Mouse (Mus musculus): ENCODE results near the gene Nudt2.

The Nudt2 gene

GRCm38 (mm10) chr4:41494378-41494777 is 29.4 kb downstream of the Nudt2 start:
- no peak for DNase-seq (ENCODE audit: low spot score in 2 of 2)

DNA sequence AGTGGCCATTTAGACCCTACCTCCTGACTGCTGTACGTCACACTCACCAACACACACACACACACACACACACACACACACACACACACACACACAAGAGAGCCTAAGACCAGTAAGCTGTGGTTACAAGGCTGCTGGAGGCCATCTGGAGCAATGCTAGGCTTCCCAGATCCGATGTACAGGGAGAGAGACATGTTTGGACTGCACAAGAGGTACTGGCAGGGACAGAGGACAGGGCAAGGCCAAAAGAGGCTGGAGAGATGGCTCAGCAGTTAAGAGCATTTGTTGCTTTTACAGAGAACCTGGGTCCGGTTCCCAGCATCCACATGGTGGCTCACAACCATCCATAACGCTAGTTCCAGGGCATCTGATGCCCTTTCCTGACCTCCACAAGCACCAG is 30.1 kb downstream of the Nudt2 start:
- DNase-seq (ENCODE audit: low spot score in 2 of 2): no peak

DNA sequence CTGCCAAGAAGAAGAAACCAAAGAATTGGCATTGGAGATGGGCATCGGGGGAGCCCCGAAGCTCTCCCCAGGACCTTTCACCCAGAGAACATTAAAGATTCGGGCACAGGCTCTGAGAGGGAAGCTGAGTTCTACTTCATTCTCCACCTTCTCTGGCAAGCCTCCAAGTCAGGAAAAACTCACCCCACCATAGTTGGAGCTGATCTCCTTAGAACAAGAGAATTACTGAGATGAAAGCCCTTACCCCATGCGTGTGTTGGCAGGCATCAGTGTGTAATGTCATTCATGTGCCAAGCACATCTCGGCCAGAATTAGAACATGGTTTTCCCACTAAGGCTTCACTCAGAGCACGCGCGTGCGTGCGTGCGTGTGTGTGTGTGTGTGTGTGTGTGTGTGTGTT is 30.9 kb downstream of the Nudt2 start:
- DNase-seq (ENCODE audit: low spot score in 2 of 2): no peak

DNA sequence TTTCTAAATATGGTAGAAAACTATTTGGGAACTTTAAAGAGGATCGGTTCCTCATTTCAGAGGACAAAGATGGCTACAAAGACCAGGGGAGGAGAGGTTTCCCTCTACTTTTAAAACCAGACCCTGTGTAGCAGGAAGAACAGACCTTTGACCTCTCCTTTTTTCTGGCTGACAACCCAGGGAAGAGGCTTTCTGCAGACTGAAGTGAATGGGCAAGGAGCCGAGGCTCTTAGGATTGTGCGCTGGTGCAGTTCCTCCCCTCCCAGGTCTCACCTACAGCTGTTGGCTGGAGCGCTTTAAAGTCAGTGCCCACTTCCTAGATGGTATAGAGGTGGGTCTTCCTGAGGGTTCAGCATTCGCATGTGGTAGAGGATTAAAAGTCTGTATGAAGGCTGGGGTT is 32.1 kb downstream of the Nudt2 start:
- no peak for DNase-seq (ENCODE audit: low spot score in 2 of 2)

GRCm38 (mm10) chr4:41497579-41497978 is 32.6 kb downstream of the Nudt2 start:
- peak; percentile 18 to 66 for DNase-seq (ENCODE audit: low spot score in 2 of 2)

- DNase-seq (ENCODE audit: low spot score in 2 of 2): no peak
Observed at GRCm38 (mm10) chr4:41497995-41498845, 33.3 kb downstream of the Nudt2 start.

- DNase-seq (ENCODE audit: low spot score in 2 of 2): no peak
Observed at GRCm38 (mm10) chr4:41498921-41499391, 34.0 kb downstream of the Nudt2 start.

DNA sequence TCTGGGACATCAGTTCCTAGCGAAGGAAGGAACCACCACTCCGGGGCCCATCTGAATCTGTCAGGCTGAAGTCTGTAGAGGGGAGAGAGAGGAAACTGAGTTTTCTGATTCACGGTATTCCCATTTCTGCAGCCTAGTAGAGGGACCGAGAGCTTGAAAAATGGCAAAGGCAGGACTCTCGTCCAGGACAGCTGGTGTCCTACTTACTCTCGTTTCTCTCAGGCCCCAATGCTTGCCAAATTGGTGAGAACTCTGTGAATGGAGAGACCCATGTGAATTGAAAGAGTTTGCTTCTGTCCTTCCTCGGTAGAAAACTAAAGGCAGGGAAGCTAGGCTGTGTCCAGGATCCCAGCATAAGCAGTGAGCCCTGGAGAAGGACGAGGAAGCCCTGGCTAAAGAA is 34.7 kb downstream of the Nudt2 start:
- DNase-seq (ENCODE audit: low spot score in 2 of 2): no peak

DNA sequence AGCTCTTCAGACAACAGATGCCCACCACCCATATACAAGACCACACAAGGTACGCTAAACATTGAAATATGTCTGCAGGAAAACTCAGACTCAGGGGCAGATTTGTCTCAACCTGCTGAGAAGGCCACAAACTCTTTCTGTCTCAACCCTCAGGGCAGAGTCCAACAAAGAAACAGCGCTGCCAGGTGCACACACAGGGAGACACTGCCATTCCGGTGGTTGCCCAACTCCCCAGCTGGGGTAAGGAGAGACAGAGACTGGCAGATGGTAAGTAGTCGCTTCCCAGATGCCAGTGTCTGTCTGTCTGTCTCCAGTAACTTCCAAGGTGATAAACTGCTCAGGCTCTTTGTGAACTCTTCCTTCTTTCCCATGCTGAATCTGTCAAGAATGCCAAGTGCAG is 35.8 kb downstream of the Nudt2 start:
- no peak for DNase-seq (ENCODE audit: low spot score in 2 of 2)

DNA sequence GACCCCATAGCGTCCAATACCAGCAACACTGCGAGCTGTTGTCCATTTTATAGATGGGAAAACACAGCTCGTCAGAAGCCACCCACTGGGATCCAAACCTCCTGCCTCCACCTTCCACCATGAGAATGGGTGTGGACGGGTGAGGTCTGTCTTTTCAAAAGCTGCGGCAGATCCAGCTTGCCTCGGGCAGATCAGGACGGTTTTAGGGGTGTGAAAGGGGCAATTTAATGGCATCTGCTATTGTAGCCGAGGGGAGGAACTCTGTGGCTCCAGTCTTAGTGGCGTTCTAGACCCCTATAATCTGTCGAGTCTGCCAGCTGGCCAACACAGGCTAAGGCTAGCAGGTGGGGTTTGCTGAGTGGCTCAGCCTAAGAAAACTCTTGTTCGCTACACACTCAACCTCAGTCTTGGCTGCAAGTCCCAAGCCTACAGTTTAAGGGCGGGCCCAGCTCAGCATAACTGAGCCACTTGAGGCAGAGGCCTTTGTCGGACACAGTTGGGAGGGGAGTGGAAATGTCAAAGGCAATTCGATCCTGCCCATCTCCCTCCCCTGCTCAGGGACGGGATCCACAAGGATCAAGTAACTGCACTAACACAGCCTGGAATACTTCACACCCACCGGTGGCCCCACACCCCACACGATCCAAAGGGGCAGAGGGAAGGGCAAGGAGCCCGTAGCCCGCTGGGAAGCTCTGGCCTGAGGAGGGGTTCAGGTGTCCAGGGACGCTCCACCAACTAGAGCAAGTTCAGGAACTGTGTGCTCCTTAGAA is 37.4 kb downstream of the Nudt2 start:
- no peak for DNase-seq (ENCODE audit: low spot score in 2 of 2)

GRCm38 (mm10) chr4:41502986-41503412 is 38.0 kb downstream of the Nudt2 start, which contains the start of gene AI464131:
TSS of gene AI464131 (minus strand) at chr4:41503076.
- peak; percentile 58 to 59 for DNase-seq (ENCODE audit: low spot score in 2 of 2)

DNA sequence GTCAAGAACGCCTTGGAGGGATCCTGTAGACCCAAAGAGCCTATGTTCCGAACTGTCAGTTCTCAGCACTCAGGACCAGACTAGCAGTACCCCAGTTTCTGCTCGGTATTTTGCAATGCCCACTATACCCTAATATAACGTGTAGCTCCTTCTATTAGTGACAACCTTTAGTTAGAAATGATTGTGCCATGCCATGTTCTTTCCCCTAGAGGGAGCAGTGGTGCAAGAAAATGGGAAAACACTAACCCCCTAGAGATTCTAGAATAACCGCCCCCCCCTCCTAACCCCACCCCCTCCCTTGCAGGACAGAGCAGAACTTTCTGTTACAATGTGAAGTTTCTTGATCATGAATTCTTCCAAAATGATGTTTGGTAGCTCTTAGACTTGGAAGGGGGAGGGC is 39.4 kb downstream of the Nudt2 start:
- DNase-seq (ENCODE audit: low spot score in 2 of 2): no peak

DNA sequence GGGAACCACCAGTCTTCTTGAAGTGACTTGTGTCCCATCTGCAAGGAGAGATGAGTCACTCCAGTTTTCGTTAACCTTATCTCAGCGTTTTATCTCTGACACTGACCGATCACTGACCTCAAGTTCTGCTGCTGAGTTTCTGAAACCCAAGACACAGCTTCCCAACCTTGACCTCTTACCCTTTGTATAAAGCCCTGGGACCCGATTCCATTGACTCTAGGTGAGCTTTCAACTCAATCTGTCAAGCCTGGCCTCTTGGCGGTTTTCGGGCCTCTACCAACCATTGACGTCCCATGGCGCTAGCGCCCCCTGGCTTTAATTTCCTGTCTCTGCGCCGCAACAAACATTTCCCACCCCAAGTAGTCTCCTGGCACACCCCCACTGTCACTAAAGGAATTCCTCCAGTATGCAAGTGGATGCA is 40.2 kb downstream of the Nudt2 start:
- DNase-seq (ENCODE audit: low spot score in 2 of 2): no peak

GRCm38 (mm10) chr4:41506156-41506555 is 41.2 kb downstream of the Nudt2 start:
- DNase-seq (ENCODE audit: low spot score in 2 of 2): peak; percentile 20 to 33

DNA sequence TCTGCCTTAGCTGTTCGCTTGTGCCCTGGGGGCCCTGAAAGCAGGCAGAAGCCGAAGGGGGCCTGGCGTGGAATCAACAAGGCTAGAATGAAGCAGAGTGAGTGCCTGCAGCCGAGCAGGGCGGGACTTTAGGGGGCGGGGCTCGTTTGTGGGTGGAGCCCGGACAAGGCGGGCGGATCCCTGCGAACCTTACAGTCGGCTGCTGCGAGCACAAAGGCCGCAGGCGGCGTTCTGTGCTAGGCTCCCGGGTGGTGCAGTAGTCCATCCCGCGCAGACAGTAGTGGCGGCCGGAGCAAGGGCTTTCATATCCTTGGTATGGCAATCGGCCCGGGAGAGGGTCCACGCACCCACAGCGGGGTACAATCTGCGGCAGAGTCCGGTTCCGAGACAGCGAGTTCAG is 42.0 kb downstream of the Nudt2 start:
- DNase-seq (ENCODE audit: low spot score in 2 of 2): peak; percentile 37 to 61

DNA sequence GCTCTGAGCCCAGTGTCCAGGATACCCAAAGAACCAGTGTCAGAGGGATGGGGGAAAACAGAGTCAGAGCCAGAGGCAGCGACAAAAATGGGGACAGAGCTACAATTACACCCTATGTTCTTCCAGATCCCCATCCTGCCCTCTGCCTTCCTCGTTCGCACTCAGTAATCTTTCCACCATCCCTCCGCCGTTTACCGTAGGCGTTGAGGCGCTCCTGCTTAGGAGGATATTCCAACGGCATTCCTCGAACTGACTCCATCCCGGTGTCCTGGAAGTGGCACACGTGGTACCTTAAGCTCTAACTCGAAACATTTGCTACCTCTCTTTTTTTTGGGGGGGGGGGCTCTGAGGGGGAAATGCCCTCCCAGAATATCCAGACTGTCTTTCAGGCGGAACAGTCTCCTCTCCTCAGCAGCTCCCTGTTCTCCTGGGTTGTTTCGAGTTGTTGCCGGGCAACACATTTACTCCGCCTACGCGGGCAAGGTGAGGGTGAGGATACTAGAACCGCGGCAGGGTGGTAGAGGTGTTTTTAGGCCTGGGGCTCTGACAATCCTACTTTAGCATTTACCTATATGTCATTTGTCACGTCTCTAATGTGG is 42.5 kb downstream of the Nudt2 start:
- no peak for DNase-seq (ENCODE audit: low spot score in 2 of 2)

GRCm38 (mm10) chr4:41507998-41508397 is 43.0 kb downstream of the Nudt2 start:
- DNase-seq (ENCODE audit: low spot score in 2 of 2): no peak

- DNase-seq (ENCODE audit: low spot score in 2 of 2): no peak
Observed at GRCm38 (mm10) chr4:41513309-41513708, 48.4 kb downstream of the Nudt2 start.

DNA sequence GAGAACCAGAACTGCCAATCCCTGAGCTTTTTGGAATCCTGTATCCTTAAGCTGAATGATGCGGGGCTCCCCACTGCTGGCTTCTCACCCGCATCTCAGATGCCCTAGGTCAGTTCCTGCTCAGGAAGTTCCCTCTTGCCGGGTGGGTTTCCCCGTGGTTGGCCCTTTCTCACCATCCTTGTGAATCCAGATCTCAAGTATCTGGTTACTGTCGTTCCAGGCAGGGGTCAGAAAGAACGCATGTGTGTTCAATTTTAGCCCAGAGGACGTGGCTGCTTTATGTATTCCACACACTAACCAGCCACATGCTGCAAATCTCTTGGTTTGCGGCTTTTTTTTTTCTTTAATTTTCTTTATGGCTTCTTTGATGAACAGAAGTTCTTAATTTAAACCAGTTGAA is 48.8 kb downstream of the Nudt2 start:
- DNase-seq (ENCODE audit: low spot score in 2 of 2): no peak

DNA sequence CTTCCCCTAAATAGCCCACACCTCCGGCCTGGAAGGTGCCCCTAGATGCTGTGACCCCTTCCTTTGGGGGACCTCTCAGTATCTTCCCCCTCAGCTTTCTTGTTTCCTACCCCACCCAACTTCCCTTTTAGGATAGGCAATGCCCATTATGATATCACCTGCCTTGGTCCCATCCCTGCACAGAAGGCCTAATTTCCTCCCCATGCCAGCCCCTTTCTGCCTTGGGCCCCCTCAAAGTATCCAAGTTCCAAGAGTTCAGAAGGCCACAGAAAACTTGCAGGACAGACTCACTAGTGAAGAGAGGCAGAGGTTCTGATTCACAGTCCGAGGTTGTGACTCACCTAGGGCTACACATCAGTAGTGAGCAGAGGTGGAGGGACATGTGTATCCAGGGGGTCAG is 52.3 kb downstream of the Nudt2 start, which contains the start of gene 1110017D15Rik:
1110017D15Rik (minus strand) TSS at position 101 of the 400 bp plus-strand sequence.
- no peak for DNase-seq (ENCODE audit: low spot score in 2 of 2)

DNA sequence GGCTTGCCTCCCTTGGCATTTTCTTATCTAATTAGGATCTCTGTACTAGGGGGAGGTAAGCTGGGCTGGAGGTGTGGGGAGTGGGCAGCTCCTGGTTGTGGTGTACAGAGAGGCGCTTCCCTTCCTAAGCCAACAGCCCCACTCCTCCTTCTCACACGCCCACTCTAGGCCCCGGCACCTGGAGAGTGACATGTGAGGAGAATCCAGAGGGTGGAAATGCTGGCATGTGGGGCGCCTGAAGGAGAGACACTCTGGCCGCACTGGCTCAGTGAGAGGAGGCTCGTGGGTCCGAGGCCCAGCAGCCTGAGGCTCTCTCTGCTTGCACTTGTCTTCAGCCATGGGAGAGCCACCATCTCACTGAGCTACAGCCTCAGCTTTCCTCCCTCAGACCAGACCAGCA is 53.4 kb downstream of the Nudt2 start:
- no peak for DNase-seq (ENCODE audit: low spot score in 2 of 2)

- no peak for DNase-seq (ENCODE audit: low spot score in 2 of 2)
Observed at GRCm38 (mm10) chr4:41519195-41519594, 54.2 kb downstream of the Nudt2 start.

All from thymus, postnatal 10 days (tissue).